Mouse (Mus musculus): ENCODE measurements at regions not wholly inside any gene's neighbourhood (a gene's known extent, or its start where the extent isn't known, plus 50 kb on each side); places are given as distances from the start of the nearest gene placed in this dataset.
A peak's percentile ranks its signal among the peaks of the same experiment; 100 is the strongest.

DNA sequence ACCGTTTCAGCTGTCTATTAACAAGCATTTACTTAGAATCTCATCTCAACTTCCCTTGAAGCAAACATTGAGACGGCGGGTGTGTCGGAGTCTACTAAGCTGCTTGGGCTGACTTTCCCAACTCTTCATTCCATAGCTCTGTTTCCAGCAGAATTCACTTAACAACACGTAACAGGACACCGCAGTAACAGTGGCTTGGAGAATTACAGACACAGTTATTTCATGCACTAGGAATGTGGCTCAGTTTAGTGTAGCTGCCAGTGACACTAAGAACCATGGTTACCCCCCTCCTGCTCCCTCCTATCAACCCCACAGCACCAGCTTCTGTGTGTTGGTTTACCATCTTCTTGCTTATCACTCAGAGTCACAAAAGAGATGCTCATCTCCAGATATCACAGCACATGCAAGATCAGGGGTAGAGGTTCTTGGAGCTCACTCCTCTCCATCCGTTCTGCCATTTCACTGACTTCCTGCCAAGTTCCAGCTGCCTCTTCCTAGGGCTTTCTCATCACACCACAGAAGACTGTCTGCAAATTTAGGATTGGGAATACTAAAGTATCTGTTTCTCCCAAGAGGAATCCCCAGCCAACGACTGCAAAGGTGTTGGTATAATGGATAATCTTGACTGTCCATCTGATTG is 90.7 kb downstream of the Banf2 start:
- peak; percentile 65 for DNase-seq

DNA sequence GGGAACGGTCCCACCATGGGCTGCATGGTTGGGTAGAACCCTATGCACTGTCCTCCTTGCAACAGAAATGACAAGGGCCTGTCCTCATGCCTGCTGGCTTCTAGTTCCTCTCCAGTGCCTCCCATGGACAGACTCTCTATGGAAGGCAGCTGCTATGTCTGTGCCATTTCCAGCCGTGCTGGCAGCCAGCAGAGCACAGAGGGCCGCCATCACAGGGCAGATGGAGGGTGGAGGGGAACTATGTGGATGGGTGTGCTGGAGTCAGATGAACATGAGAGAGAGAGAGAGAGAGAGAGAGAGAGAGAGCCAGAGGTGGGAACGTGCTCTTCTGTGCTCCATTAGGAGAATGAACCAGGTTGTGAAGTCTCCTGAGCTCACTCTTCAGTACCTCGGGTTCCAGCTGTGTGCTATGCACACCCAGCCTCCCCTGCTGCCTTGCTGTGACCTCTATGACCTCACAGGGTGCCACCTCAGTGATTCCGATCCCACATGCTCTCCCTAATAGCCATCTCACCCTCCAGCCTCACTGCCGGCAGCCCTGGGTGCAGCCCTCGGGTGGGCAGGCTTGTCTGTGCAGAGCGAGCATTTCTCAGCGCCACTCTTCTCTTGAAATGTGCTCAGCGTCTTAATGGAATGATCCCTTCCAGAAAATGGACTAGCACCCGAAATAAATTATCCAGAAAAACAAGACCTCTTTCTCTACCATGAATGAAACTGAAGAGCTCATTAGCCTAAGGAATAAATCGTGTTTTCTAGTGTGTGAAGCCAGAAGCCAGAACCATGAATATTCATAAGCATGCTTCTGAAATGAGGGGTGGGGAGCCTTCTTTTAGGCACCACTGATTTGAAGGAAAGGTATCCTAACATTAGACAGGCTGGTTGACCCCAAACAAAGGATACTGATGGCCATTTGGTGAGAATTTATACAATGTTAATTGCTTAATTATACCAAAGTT is 94.5 kb downstream of the Banf2 start:
- DNase-seq = no peak

DNA sequence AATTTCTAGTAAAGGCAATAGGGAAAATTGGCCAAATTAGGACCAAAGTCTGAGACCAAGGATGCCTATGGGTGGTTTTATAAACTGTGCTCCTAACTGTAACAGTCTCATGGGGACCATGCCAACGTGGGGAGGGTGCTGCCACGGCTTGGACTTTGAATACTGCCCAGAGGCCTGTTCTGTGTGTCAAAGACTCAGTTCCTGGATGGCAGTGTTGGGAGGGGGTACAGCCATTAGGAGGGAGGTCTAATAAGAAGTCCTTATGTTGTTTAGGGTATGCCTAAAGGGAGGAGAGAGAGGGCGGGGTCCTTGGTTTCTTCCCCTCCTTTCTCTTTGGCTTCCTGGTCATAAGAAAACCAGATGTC is 95.2 kb downstream of the Banf2 start:
- no peak for DNase-seq

DNA sequence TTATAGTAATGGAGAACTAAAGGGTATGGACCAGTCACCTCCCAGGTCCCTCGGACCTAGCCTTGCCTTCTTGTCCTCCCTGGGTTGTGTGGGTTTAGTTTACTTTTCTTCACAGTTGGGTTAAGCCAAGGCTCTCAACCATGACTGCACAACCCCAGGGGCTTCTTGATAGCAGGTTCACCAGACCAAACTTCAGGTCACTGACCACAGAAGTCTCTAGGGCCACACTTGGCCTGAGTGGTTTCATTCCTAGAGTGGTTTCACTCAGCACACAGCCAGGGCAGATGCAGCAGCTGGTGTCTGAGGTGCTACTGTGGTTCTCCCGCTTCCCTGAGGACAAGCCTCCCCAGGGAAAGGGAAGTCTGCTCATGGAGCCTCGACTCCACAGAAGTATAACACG is 95.7 kb downstream of the Banf2 start:
- no peak for DNase-seq

GRCm38 (mm10) chr2:144133806-144134574 is 101.1 kb downstream of the Banf2 start:
- DNase-seq = peak; percentile 38

DNA sequence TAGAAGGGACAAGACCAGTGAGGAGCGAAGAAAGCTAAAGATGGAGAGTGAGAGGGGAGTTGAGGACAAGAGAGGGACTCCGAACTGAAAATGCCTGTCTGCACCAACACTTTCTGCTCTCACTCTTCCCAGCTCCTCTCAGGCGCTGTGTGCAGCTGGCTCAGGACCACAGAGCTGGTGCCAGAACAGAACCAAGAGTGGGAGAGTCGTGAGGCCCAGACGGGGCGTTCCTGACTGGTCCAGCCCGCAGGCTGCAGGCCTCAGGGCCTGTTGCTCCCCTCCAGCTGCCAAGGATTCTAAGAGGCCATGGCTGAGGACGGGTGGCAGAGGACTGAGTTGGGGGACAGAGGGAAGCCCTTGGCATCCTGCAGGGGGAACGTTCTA is 101.7 kb downstream of the Banf2 start:
- peak; percentile 81 for DNase-seq

GRCm38 (mm10) chr2:144135586-144135985 is 102.7 kb downstream of the Banf2 start:
- no peak for DNase-seq

- DNase-seq = peak; percentile 65
Observed at GRCm38 (mm10) chr2:144143620-144144384, 110.9 kb downstream of the Banf2 start.

DNA sequence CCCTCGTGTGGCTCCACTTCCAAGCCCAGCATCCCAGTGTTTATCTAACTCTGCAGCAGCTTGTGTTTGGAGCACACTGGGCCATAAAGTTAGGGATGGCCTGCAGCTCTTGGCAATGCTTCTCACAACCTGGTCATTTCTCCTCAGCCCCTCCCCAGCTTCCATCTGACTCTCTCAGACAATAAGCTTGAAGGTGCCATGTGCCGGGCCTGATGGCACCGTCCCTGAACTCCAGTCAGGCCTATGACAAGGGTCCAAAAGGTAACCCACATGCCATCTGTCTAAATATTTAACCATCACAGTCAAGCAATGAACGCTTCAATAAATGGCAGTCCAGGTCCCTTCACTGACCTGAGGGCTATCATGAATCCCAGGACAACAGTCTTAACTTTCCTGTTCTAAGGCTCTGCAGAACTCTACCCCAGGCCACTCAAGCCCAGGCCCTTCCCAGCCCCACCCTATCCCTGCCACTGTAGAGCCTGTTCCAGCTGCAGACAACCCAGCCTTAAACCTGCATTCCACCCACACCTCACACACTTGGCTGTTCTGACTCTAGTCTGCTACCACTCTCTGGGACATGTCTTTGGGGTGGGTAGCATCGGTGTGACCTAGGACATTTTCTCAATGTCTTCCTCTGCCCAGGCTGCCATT is 111.8 kb downstream of the Banf2 start:
- no peak for DNase-seq

DNA sequence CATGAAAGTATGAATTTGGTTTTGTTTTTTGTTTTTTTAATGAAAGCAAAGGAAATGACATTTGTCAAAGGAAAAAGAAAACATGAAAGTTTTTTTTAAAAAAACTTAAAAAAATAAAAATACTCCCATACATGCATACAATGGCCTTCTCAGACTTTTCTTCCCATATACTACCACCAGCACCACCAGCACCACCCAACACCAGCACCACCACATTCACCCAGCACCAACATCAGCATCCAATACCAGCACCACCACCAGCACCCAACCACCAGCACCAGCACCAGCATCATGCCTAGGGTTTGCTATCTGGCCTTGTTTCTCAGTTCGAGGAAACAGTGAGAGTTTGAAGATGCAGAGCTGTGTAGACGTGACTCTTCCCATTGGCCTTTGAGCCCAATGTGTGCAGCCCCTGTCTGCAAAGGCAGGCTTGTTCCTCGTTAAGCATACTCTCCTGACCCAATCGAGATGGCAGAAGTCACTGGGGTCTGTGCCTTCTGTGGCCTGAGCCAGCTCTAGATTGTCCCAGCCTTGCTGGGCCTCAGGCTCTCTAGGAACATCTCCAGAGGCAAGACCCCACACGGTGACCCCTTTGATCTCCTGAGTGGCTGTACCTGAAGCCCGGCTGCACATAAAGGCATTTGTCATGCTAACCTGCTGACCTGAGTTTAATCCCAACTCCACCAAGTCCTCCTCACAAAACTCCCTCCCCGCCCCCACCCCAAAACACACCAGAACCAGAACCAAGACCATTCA is 113.8 kb upstream of the Mgme1 start:
- DNase-seq = no peak

DNA sequence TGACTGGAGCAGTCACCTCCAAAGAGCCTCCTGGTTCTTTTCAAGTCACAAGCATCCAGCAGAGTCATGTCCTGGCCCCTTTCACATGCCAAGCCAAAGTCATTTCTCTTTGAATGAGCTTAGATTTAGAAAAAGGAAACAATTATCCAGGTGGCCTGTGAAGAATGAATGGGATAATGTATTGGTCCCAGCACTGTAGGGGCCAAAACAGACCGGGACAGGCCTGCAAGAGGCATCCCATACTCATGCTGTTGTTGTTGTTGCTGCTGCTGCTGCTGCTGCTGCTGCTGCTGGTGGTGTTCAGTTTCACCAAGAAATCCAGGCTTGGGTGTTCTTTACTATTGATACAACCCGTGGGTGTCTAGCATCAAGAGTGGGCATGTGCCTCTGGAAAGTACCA is 113.1 kb upstream of the Mgme1 start:
- no peak for DNase-seq

DNA sequence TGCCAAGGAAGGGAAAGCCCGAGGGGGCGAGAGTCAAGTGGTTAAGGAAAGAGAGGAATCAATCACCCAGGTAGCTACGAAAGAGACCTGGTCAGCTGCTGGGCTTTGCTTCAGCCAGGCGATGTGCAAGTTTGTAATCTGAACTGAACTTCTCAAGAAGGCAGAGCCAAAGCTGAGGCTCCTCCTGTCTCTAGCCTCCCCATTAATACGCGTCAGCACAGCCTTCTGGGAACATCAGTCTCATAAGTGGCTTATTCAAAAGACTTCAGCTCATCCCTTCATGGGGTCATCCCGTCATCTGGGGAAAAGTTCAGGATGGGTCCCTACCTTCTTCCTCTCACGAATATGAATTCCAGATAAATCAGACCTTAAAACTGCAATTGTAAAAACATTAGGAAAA is 112.2 kb upstream of the Mgme1 start:
- no peak for DNase-seq

DNA sequence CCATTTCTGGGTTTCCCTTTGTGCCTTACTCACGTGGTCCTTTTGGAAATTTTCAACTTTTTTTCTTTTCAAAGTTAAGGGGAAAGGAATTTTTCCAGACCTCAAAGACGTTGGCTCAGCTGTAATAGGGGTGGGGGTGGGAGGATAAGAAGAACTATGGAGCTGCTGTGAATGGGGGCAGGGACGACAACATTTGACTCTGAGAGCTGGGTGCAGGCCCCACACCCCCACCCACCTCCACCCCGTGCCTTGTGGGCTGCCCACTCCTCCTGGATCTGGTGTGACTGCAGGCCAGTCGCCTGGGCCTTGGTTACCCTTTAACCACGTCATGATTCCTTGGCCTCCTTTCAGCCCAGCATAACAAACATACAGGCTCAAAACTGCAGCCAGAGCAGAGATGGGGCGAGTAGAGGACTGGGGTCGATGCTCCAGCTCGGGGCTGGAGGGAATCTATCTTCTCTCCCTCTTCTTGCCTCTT is 110.6 kb upstream of the Mgme1 start:
- DNase-seq = no peak

DNA sequence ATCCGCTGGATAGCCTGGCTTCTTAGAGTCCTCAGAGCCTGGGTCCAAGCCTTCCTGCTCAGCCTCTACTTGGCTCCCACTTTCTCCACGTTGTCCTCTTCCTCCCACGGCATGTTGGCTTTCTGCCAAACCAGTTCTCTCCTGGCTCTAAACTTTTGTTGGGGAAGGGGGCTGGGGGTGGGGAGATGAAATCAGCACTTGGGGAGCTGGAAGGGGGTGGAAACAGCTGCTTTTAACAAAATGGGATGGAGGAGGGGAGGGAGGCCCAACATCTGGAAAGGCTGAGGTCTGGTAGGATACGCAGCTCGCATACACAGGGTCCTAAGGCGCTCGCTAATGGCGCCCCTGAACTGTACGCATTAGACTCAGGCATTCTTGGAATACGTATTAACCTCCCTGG is 110.0 kb upstream of the Mgme1 start:
- peak; percentile 56 for DNase-seq

DNA sequence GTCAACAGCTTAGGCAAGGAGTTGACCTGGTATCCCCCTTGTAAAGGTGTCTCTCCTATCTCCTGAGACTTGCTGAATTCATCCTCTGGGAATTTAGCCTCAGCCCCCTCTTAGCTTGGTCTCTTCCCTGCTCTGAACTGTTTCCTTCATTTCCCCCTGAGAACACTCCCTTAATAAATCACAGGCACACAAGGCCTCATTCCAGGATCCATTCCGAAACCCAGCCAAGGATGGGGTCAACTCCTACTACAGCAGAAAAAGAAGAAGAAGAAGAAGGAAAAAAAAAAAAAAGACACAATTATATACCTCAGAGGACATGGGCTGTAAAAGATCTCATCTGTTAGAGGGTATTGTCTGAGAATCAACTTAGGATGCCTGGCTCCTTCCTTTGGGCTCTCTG is 108.6 kb upstream of the Mgme1 start:
- DNase-seq = no peak

DNA sequence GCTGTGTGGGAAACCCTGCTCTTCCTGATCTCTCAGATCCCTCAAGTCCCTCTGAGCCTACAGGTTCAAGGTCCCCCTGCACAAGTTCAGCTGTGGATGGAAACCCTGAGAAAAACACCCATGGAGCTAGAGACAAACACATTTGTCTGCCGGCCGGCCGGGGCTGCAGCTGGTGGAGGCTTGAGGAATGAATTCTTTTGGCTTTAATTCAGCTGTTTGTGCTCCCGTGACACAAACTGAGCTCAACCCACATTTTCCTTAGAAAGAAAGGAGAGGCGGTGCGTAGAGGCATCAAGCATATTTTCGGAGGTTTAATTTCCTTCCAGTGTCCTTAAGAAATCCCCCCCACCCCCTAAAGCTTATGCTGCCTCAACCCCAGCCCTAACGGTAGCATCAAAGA is 106.4 kb upstream of the Mgme1 start:
- DNase-seq = peak; percentile 75

GRCm38 (mm10) chr2:144164986-144165821 is 105.3 kb upstream of the Mgme1 start:
- DNase-seq = peak; percentile 92

DNA sequence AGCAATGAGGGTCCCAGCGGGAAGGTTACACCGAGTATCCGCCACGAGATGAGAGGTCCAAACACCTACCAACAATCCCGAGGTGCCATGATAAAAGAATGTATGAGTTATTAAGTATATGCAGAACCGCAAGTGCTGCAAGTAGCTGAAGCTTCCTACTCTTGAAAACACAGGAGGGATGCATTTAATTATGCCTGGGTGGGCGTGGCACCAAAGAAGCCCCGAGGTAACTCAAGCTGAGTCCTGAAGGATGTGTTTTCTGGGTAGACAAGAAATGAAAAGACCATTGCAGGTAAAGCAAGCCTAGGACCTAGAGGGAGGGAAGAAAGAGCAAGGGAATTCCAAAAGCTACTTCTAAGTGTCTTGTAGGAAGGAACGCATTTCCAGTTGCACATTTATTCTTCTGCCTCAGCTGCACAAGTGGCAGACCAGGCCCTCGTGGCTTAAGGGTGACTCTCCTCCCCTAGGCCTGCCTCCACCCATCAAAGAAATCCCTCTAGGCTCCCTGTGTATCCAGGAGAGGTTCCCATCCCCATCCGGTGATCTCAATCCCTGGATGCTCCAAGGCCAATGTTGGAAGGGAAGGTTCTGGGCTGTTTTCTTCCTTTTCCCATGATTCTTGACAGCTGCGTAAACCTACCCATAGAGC is 104.2 kb upstream of the Mgme1 start:
- no peak for DNase-seq

DNA sequence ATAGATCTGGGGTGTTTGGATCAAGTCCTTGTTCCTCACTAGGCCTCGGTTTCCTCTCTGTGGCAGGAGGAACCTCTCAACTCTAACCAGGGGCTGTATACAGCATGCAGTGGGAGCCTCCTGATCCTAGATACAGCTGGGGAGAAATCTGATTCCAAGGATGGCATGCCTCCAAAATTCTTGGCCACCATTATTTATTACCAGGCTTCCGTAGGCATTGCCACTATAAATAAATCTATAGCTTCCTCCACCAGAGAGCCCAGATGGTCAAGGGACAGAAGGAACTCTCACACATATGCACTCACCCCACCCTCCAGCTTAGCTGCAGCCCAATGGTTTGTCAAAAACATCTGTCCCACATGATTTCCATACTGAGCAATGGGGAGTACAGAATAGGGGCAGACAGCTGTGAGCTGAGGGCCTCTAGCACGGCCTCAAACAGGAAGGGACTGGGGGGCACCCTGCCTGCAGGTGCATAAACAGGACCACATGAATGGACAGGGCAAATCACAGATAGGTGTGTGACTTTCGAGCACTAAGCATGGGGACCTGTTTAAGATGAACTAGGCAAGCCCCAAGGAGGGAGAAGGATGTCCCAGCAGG is 100.8 kb upstream of the Mgme1 start:
- no peak for DNase-seq
